Mouse (Mus musculus): ENCODE data around the gene Zup1. TPM values are rescaled to one million over a fixed set of nuclear protein-coding genes. Genes with fewer than 3 reads are reported as not detected.
A peak's percentile ranks its signal among the peaks of the same experiment; 100 is the strongest.
"Not testable (repeated sequence)": the region's sequence is repeated elsewhere in the genome, so short reads cannot be mapped to it uniquely, and the experiment has no call there.

Gene Zup1
- 11.6 and 12.0 TPM in 2 replicates for polyA plus RNA-seq (2015; fragmentation: Nextera tagmentation; extraction: Ambion mirVana)

DNA sequence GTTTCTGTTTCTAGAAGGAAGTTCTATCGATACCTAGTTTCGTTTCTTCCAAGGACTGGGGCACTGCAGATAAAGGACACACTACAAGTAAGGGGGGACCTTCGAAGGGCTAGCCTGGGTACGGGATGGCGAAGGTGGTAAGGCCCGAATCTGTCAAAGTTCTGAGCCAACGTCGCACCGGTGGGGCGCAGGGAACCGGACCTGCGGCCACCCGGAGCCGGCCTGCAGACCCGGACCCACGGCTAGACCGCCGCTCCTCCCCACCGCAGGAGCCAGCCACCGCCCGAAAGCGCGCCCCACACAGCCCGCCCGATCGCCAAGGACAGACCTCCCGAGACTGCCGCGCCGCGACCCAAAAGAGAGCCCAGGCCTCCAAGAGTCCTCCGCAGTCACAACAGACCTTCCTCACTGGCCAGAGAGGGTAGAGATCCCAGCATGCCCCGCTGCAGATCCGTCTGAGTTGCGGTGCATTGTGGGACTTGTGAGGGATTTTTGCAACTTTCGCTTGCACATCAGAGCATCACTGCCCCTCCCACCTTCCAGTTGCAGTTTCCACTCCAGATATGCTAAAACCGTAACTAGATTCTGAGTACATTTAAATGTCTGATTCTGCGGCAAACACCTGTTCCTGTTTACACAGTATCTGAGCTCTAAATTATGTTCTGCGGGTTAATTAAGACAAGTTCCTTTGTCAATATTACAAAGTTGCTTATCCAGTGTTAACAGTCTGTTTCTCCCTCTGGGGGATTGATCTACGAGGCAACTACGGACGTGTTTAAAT lies at the start of gene Zup1:
Gene Zup1, minus strand, starts transcription at position 467 of the 781 bp plus-strand sequence.
- peak within 1 kb of the TSS; percentile 99 for H3K9ac ChIP-seq
- H3K36me3 ChIP-seq: peaks cover 4% of the 10 kb centered on the region; the same call in 1 of the 2 replicates
- H3K4me1 ChIP-seq (replicated peaks): peaks cover 3% of the 10 kb centered on the region
- peak within 1 kb of the TSS; percentile 87 for H3K27ac ChIP-seq
- peak within 1 kb of the TSS; percentile 97 for H3K4me3 ChIP-seq
- H3K9me3 ChIP-seq (replicated peaks): no peaks in the 10 kb centered on the region
- H3K4me2 ChIP-seq: peak within 1 kb of the TSS; percentile 73
- no peaks in the 10 kb centered on the region for H3K27me3 ChIP-seq
- 3% methylated on average over 42 of the region's 42 CpGs for WGBS
- peak; percentile 92 for ATAC-seq (replicated peaks; ENCODE audit: insufficient number of reproducible peaks, insufficient read depth, low FRiP score, low read depth)

DNA sequence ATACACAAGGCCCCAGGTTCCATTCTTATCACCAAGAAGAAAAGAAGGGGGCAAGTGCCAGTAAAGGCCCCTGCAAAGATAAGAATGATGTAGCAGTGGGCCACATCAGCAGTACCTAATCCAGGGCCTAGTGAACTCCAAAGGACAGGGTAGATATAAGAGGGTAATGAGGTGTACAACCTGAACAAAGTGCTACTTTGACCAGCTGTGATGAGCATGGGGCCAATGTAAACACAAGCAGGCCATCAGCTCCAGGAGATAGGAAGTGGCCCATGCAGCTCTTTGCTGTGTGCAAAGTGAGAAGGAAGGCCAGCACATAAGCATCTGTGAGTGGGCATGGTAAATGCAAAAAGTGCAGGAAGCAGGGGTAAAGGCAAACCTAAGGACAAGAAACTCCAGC lies 47.3 kb upstream of the Zup1 start:
- Histone ChIP-seq H3K36me3 (peaks cover 58% of the 10 kb centered on the region), H3K4me2 (no peak overlapping the region)

DNA sequence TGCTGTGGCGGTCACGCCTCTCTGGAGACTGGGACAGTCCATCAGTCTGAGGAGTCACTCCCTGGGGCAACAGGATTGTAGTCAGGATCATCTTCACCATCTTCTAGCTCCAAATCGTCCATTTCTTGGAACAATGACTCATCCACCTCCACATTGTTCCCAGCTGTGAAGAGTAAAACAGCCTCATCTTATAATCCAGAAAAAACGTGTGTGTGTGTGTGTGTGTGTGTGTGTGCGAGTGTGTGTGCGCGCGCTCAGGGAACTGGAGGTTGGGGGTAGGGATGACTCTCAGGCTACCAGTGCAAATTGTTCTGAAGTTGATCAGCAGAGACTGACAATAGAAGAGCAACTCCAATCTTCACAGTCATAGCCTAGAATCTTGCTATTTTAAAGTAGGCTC lies 45.6 kb upstream of the Zup1 start:
- H3K4me1 ChIP-seq (replicated peaks); H3K4me2 ChIP-seq; H3K27me3 ChIP-seq; H3K4me3 ChIP-seq; H3K9me3 ChIP-seq (replicated peaks); H3K27ac ChIP-seq; H3K9ac ChIP-seq; ATAC-seq (replicated peaks; ENCODE audit: insufficient number of reproducible peaks, insufficient read depth, low FRiP score, low read depth): not testable (repeated sequence)
- H3K36me3 ChIP-seq: peaks cover 59% of the 10 kb centered on the region
- WGBS: 89% methylated on average over 6 of the region's 8 CpGs

More for the DNA sequence above, 47.3 kb upstream of the Zup1 start:
- no peak for ATAC-seq (replicated peaks; ENCODE audit: insufficient number of reproducible peaks, insufficient read depth, low FRiP score, low read depth)
- Histone ChIP-seq H3K9ac (no peak overlapping the region), H3K4me3 (no peak overlapping the region), H3K9me3 (replicated peaks) (no peaks in the 10 kb centered on the region), H3K27ac (no peak overlapping the region), H3K27me3 (no peaks in the 10 kb centered on the region), H3K4me1 (replicated peaks) (no peaks in the 10 kb centered on the region)

DNA sequence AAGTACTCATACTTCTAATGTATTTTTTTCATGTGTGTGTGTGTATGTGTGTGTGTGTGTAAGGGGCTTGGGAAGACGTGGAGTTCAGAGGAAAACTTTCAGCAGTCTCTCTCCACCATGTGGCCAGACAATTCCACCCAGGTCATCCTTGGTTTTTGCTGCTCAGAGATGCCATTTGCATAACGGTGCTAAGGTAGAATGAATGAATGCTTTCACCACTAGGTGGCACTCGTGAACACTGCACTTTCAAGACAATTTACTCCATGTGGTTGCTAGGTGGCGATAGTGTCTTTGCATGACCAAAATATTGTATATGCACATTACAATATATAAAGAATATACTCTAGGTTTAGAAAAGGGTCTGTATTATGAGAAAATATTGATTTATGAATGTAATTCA lies 35.7 kb upstream of the Zup1 start:
- no peak overlapping the region for H3K27ac ChIP-seq
- peaks cover 8% of the 10 kb centered on the region; the same call in 1 of the 2 replicates for H3K36me3 ChIP-seq
- no peak overlapping the region for H3K9ac ChIP-seq
- H3K27me3 ChIP-seq: no peaks in the 10 kb centered on the region
- no peak overlapping the region for H3K4me2 ChIP-seq
- H3K9me3 ChIP-seq (replicated peaks): no peaks in the 10 kb centered on the region
- 16% methylated on average over 4 of the region's 4 CpGs for WGBS
- no peaks in the 10 kb centered on the region for H3K4me1 ChIP-seq (replicated peaks)
- ATAC-seq (replicated peaks; ENCODE audit: insufficient number of reproducible peaks, insufficient read depth, low FRiP score, low read depth): no peak
- no peak overlapping the region for H3K4me3 ChIP-seq

DNA sequence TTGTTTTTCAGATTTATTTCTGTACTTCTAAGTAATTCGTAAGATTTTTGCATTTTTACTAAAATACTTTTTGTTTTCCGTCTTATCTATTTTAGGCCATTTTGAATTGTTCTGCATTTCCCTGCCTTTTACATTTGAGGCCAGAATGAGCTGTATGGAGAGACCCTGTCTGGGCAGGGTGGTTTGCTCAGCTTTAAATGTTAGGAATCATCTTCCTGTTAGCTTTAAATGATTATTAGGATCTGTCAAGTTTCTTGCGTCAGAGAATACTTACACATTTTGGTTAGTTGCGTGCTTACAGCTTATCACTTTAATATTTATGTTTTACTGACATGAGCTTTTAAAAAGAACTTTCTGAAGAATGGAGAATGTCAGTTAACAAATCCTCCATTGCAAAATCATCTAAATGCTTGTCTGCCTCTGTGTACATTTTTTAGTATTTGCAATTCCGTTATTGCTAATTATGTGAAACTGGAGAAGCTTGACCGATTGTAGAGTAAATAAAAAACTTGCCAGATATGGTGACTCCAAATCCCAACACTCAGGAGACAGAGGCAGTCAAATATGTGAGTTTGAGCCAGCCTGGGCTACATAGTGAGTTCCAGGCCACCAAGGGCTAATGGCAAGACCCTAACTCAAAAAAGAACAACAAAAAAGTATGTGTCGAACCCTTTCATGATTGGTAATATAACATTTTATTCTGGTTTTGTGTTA lies 23.9 kb upstream of the Zup1 start:
- ATAC-seq (replicated peaks; ENCODE audit: insufficient number of reproducible peaks, insufficient read depth, low FRiP score, low read depth): no peak
- H3K9ac ChIP-seq: no peak overlapping the region
- H3K27ac ChIP-seq: no peak overlapping the region
- no peak overlapping the region for H3K4me3 ChIP-seq
- no peak overlapping the region for H3K4me2 ChIP-seq
- no peaks in the 10 kb centered on the region for H3K27me3 ChIP-seq
- H3K9me3 ChIP-seq (replicated peaks): no peaks in the 10 kb centered on the region
- 80% methylated on average over 7 of the region's 7 CpGs for WGBS
- H3K36me3 ChIP-seq: no peaks in the 10 kb centered on the region
- H3K4me1 ChIP-seq (replicated peaks): no peaks in the 10 kb centered on the region

GRCm38 (mm10) chr10:33952509-33952908 lies 1.4 kb upstream of the Zup1 start:
- Histone ChIP-seq H3K4me3 (no peak overlapping the region), H3K27ac (no peak overlapping the region), H3K9me3 (replicated peaks) (no peaks in the 10 kb centered on the region), H3K9ac (no peak overlapping the region), H3K4me2 (no peak overlapping the region), H3K27me3 (no peaks in the 10 kb centered on the region), H3K4me1 (replicated peaks) (peaks cover 3% of the 10 kb centered on the region), H3K36me3 (peaks cover 4% of the 10 kb centered on the region; the same call in 1 of the 2 replicates)
- 78% methylated on average over 3 of the region's 3 CpGs for WGBS
- no peak for ATAC-seq (replicated peaks; ENCODE audit: insufficient number of reproducible peaks, insufficient read depth, low FRiP score, low read depth)

- Histone ChIP-seq H3K4me3 (no peak overlapping the region), H3K9me3 (replicated peaks) (no peaks in the 10 kb centered on the region), H3K9ac (no peak overlapping the region), H3K27me3 (no peaks in the 10 kb centered on the region), H3K36me3 (peaks cover 27% of the 10 kb centered on the region), H3K4me2 (no peak overlapping the region), H3K27ac (no peak overlapping the region), H3K4me1 (replicated peaks) (peaks cover 3% of the 10 kb centered on the region)
- 89% methylated on average over 2 of the region's 2 CpGs for WGBS
- ATAC-seq (replicated peaks; ENCODE audit: insufficient number of reproducible peaks, insufficient read depth, low FRiP score, low read depth): no peak
Observed at GRCm38 (mm10) chr10:33946336-33946735, 4.7 kb downstream of the Zup1 start.

DNA sequence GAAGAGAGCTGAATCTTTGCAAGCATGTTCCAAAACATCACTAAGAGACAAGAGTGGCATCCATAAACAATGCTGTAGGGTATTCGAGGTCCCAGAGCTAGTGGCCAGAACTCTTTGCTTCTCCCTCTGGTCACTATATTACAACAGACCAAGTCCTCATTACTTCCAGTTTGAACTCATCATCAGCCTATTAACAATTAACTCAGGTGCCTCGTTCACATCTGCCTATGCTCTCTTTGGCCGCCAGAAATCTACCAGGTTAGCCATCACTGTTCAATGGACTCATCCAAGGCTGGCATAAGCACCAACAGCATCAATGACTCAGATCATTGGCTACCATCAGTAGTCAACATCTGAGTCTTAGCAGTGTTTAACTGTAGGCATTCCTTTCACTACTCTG lies 5.7 kb downstream of the Zup1 start:
- WGBS: 87% methylated on average over 3 of the region's 3 CpGs
- Histone ChIP-seq H3K27me3 (no peaks in the 10 kb centered on the region), H3K9me3 (replicated peaks) (no peaks in the 10 kb centered on the region), H3K36me3 (peaks cover 31% of the 10 kb centered on the region), H3K4me1 (replicated peaks) (peaks cover 3% of the 10 kb centered on the region), H3K9ac (no peak overlapping the region), H3K4me2 (no peak overlapping the region), H3K4me3 (no peak overlapping the region), H3K27ac (no peak overlapping the region)
- ATAC-seq (replicated peaks; ENCODE audit: insufficient number of reproducible peaks, insufficient read depth, low FRiP score, low read depth): no peak

DNA sequence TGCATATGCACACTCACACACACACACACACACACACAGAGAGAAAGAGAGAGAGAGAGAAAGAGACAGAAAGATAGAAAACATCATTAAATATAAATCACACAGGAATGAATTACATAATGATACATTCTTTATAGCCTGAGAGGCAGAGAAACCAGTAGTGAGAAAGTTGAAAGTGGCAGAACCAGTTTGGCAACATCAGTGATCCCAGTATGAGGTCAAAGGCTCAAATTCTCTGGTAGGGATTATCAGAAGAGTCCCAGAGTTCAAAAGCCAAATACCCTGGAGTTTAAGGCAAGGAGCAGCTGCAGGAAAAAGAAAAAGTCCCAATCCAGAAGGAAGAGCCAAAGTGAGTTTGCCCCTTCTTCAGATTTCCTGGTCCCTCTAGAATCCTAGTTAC lies 10.4 kb downstream of the Zup1 start:
- Histone ChIP-seq H3K9me3 (replicated peaks) (no peaks in the 10 kb centered on the region), H3K4me1 (replicated peaks) (no peaks in the 10 kb centered on the region), H3K4me3 (no peak overlapping the region), H3K36me3 (peaks cover 54% of the 10 kb centered on the region), H3K27ac (no peak overlapping the region), H3K4me2 (no peak overlapping the region), H3K27me3 (no peaks in the 10 kb centered on the region), H3K9ac (no peak overlapping the region)
- no peak for ATAC-seq (replicated peaks; ENCODE audit: insufficient number of reproducible peaks, insufficient read depth, low FRiP score, low read depth)

DNA sequence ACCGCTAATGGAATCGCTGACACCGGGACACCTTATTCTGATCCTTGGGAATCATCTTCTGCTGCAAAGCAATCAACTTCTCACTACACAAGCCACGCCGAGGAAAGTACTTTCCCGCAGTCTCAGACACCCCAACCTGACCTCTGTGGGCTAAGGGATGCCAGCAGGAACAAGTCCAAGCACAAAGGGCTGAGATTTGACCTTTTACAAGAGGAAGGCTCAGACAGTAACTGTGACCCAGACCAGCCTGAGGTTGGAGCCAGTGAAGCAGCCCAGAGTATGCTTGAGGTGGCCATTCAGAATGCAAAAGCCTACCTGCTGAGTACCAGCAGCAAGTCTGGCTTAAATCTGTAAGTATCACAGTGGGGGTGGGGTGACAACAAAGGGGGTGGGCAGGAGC lies 45.6 kb downstream of the Zup1 start:
- Histone ChIP-seq H3K9me3 (replicated peaks) (no peaks in the 10 kb centered on the region), H3K36me3 (no peaks in the 10 kb centered on the region), H3K4me3 (peak overlapping the region; percentile 53), H3K27ac (no peak overlapping the region), H3K4me1 (replicated peaks) (no peaks in the 10 kb centered on the region), H3K9ac (no peak overlapping the region), H3K4me2 (peak overlapping the region; percentile 71), H3K27me3 (no peaks in the 10 kb centered on the region)
- WGBS: 5% methylated on average over 6 of the region's 6 CpGs
- no peak for ATAC-seq (replicated peaks; ENCODE audit: insufficient number of reproducible peaks, insufficient read depth, low FRiP score, low read depth)

DNA sequence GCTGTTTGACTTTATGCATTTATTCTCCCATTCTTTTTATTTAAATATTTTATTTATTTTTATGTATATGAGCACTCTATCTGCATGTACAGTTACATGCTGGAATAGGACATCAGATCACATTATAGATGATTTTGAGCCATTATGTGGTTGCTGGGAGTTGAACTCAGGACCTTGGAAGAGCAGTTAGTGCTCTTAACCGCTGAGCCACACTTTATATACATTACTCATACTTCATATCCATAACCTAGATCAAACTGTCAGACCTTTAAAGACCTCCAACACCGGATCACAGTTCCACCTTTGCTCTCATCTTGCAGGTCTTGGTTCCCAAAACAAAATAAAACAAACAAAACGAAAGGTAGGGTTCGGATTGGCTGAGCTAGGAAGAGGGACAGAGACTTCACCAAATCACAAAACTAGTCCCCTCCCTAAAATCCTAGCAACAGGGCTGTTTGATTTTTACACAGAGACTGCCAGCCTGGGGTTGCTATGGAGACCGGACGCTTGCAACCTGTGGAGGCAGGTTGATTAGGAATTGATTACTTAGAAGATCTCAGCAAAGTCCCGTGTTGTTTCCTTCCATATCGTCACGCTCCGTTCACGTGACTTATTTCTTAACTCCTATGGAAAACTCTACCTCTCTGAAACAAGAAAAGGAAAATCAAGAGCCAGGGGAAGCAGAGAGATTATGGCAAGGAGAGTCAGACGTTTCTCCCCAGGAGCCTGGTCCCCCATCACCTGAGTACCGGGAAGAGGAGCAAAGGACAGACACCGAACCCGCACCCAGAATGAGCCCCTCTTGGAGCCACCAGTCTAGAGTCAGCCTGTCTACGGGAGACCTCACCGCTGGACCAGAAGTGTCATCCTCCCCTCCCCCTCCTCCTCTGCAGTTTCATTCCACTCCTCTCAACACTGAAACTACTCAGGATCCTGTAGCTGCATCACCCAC lies 46.3 kb downstream of the Zup1 start, which contains the start of gene Rsph4a:
Gene Rsph4a, plus strand, starts transcription at position 582 of the 952 bp plus-strand sequence.
- no peaks in the 10 kb centered on the region for H3K27me3 ChIP-seq
- no peaks in the 10 kb centered on the region for H3K36me3 ChIP-seq
- H3K27ac ChIP-seq: no peak within 1 kb of the TSS
- no peak for ATAC-seq (replicated peaks; ENCODE audit: insufficient number of reproducible peaks, insufficient read depth, low FRiP score, low read depth)
- H3K4me2 ChIP-seq: peak within 1 kb of the TSS; percentile 71
- no peaks in the 10 kb centered on the region for H3K9me3 ChIP-seq (replicated peaks)
- 8% methylated on average over 17 of the region's 17 CpGs for WGBS
- no peaks in the 10 kb centered on the region for H3K4me1 ChIP-seq (replicated peaks)
- H3K9ac ChIP-seq: peak within 1 kb of the TSS; percentile 40
- H3K4me3 ChIP-seq: peak within 1 kb of the TSS; percentile 53
